Mouse (Mus musculus): ENCODE measurements around the gene Gm43517. TPM values are rescaled to one million over a fixed set of nuclear protein-coding genes. Genes with fewer than 3 reads are reported as not detected.

Gm43517 gene
- polyA plus RNA-seq, 1 experiment from 2014 or later: not detected

DNA sequence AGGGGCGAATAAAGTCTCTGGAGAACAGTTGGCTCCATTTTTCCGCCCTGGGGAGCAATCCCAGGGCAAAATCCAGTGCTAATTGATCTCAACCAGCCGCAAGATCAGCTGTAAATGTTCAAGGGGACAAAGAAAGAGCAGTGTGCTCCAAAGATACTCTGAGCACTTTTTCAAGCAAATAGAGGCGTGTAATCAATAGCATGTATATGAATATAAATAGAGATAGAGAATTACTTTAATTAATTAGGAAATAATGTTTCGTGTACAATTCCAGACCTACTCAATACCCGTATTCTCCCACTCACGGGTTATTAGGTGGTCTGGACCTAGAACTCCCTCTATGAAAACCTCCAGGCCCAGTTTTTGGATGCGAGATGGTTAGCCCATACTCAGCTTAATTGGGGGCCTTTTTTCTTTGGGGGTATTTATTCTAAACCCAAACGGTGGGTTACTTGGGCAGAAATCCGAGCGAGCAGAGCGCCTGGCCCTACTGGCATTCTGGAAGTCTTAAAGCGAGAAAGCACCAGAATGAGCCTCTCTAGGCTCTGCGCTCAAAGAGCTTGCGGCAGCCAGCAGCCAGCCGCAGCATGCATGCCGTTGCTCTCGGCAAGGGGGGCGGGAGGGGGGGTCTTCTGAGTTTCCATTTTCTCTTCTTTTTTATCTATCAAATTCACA, 8.5 kb upstream of the Gm43517 start:
- no peaks in the 10 kb centered on the region for H3K4me1 ChIP-seq (ENCODE audit: control insufficient read depth, insufficient read depth, low read length)

DNA sequence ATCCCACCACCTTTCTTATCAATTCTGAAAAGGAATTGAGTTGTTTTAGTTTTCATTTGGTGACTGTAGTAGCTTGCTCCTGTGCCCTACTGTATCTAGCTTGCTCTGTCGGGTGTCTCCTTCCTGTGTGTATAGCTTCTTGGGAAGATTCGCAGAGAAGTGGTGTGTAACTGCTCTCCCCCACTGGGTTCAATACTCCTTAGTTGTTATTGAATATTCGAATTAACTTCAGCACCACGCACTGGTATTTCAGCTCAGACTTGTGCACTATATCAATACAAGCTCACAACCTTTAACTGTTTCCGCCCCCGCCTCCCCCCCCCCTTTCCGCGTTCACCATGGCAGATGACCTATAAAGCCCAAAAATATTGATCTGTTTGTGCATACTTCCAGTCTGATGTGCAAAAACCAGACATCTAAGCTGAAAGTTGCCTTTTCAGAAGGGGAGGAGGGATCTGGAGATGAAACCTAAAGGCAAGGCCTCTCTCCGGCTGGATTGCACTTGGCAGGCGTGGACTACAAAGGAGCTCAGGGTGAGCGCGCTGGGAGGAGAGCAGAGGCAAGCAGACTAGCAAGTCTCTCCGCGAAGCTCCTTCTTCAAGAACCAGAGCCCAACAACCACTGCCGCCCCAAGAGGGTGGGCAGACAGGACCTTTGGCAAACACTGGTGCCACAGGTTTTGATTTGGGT, 7.5 kb upstream of the Gm43517 start:
- no peak overlapping the region for H3K27ac ChIP-seq (ENCODE audit: low read depth, low read length)
- no peak overlapping the region for H3K4me3 ChIP-seq (ENCODE audit: low read length)
- no peaks in the 10 kb centered on the region for H3K4me1 ChIP-seq (ENCODE audit: control insufficient read depth, insufficient read depth, low read length)
- ATAC-seq (ENCODE audit: low FRiP score, low TSS enrichment): no peak; the same call in 1 of the 2 replicates
- no peak overlapping the region for H3K9ac ChIP-seq (ENCODE audit: low read depth, low read length)
- no peaks in the 10 kb centered on the region for H3K36me3 ChIP-seq (ENCODE audit: control insufficient read depth, insufficient read depth, low read length)
- peaks cover 98% of the 10 kb centered on the region for H3K27me3 ChIP-seq (ENCODE audit: control insufficient read depth, insufficient read depth, low read length)
- H3K9me3 ChIP-seq (ENCODE audit: control insufficient read depth, low read length): no peaks in the 10 kb centered on the region
- under 1% methylated on average over 15 of the region's 15 CpGs for WGBS
- H3K4me2 ChIP-seq (replicated peaks; ENCODE audit: low read depth, low read length): no peak overlapping the region

More for the DNA sequence above, 8.5 kb upstream of the Gm43517 start:
- no peaks in the 10 kb centered on the region for H3K9me3 ChIP-seq (ENCODE audit: control insufficient read depth, low read length)
- no peak overlapping the region for H3K4me2 ChIP-seq (replicated peaks; ENCODE audit: low read depth, low read length)
- no peak for ATAC-seq (ENCODE audit: low FRiP score, low TSS enrichment)
- 0% methylated on average over 19 of the region's 19 CpGs for WGBS
- H3K27me3 ChIP-seq (ENCODE audit: control insufficient read depth, insufficient read depth, low read length): peaks cover 94% of the 10 kb centered on the region
- H3K27ac ChIP-seq (ENCODE audit: low read depth, low read length): no peak overlapping the region
- H3K36me3 ChIP-seq (ENCODE audit: control insufficient read depth, insufficient read depth, low read length): no peaks in the 10 kb centered on the region
- H3K4me3 ChIP-seq (ENCODE audit: low read length): no peak overlapping the region
- no peak overlapping the region for H3K9ac ChIP-seq (ENCODE audit: low read depth, low read length)

DNA sequence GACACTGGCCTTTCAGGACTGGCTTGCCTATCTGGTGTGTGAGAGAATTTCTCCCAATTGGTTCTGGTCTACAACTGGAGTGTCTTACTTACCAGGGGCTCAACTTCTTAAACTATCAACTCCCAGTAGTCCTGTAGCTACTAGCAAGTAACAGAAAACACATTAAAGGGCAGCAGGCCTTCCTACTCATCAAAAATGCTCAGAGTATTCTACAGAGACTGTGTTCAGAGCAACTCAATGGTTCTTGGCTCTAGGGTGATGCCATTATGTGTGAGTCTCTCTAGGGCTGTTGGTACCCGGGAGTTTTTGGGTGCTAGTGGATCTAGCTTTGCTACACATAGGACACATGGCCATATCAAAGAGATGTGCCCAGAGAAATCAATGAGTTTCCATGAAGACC, 6.1 kb upstream of the Gm43517 start:
- Histone ChIP-seq H3K36me3 (ENCODE audit: control insufficient read depth, insufficient read depth, low read length) (no peaks in the 10 kb centered on the region), H3K9ac (ENCODE audit: low read depth, low read length) (no peak overlapping the region), H3K4me1 (ENCODE audit: control insufficient read depth, insufficient read depth, low read length) (peaks cover 6% of the 10 kb centered on the region; the same call in 1 of the 2 replicates), H3K4me2 (replicated peaks; ENCODE audit: low read depth, low read length) (no peak overlapping the region), H3K27me3 (ENCODE audit: control insufficient read depth, insufficient read depth, low read length) (peaks cover 99% of the 10 kb centered on the region), H3K27ac (ENCODE audit: low read depth, low read length) (no peak overlapping the region), H3K9me3 (ENCODE audit: control insufficient read depth, low read length) (no peaks in the 10 kb centered on the region), H3K4me3 (ENCODE audit: low read length) (no peak overlapping the region)
- WGBS: 6% methylated on average over 1 of the region's 1 CpGs
- ATAC-seq (ENCODE audit: low FRiP score, low TSS enrichment): no peak

DNA sequence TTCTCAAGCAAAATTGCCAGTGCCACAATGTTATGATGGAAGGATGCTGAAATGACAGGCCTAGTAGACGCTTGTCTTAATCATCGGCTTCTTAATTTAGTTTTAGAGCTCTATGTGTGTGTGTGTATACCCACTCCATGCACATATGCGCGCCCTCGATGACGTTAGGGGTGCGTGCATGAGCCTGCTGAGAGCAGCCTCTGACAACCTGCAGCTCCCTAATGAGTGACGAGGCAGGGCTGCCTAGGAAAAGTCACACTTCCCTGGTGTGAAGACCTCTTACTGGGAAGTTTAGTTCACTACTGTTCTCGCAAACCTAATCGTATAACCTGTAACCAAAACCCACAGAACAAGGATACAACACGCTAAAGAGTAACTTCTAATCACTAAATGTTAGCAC, 5.5 kb upstream of the Gm43517 start:
- H3K27ac ChIP-seq (ENCODE audit: low read depth, low read length): no peak overlapping the region
- peaks cover 6% of the 10 kb centered on the region; the same call in 1 of the 2 replicates for H3K4me1 ChIP-seq (ENCODE audit: control insufficient read depth, insufficient read depth, low read length)
- H3K4me2 ChIP-seq (replicated peaks; ENCODE audit: low read depth, low read length): no peak overlapping the region
- no peaks in the 10 kb centered on the region for H3K9me3 ChIP-seq (ENCODE audit: control insufficient read depth, low read length)
- H3K9ac ChIP-seq (ENCODE audit: low read depth, low read length): no peak overlapping the region
- no peak overlapping the region for H3K4me3 ChIP-seq (ENCODE audit: low read length)
- WGBS: 4% methylated on average over 11 of the region's 11 CpGs
- ATAC-seq (ENCODE audit: low FRiP score, low TSS enrichment): no peak
- H3K36me3 ChIP-seq (ENCODE audit: control insufficient read depth, insufficient read depth, low read length): no peaks in the 10 kb centered on the region
- peaks cover 99% of the 10 kb centered on the region for H3K27me3 ChIP-seq (ENCODE audit: control insufficient read depth, insufficient read depth, low read length)

DNA sequence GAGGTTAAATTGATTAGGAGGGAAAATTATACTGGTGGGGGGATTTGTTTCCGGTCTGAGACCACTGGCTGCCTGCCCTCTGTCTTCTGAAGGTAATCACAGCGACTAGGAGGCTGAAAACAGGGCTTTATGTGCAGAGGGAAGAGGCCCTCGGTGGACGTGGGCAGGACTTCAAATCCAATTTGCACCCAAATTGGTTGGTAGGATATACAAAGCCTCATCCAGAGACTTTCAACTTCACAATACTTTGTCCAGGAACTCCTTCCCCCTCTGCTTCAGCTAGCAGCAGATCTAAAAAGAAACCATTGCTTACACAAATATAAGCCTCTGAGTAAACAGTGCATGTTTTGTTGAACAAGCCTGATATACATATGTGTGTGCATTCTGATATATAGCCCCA, 4.5 kb upstream of the Gm43517 start:
- Histone ChIP-seq H3K4me3 (ENCODE audit: low read length) (no peak overlapping the region), H3K36me3 (ENCODE audit: control insufficient read depth, insufficient read depth, low read length) (no peaks in the 10 kb centered on the region)
- WGBS: 0% methylated on average over 4 of the region's 4 CpGs

DNA sequence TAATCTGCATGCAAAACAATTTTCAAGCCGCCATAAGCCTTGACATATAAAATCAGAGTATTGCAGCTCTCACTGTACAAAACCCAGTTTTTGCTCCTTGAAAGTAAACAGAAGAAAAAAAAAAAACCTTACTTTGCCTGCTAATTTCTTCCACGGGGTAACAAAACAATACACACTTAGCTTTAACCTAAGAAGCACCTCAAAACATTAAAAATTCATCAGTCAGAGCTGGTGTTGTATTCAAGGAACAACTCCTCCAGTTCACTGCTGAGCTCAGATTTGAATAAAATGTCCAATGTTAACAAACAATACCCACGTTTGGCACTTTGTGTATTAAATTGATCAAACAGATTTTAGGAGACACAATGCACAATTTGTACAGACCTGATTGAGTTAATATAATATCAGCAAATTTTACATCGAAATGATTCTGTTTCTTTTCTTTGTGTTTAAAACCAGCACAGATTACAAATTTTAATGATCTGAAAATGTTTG, 3.9 kb upstream of the Gm43517 start:
- H3K27ac ChIP-seq (ENCODE audit: low read depth, low read length): no peak overlapping the region
- no peak overlapping the region for H3K4me3 ChIP-seq (ENCODE audit: low read length)
- no peaks in the 10 kb centered on the region for H3K36me3 ChIP-seq (ENCODE audit: control insufficient read depth, insufficient read depth, low read length)
- WGBS: 3% methylated on average over 4 of the region's 4 CpGs
- ATAC-seq (ENCODE audit: low FRiP score, low TSS enrichment): no peak
- H3K27me3 ChIP-seq (ENCODE audit: control insufficient read depth, insufficient read depth, low read length): peaks cover 99% of the 10 kb centered on the region
- no peak overlapping the region for H3K9ac ChIP-seq (ENCODE audit: low read depth, low read length)
- H3K4me2 ChIP-seq (replicated peaks; ENCODE audit: low read depth, low read length): no peak overlapping the region
- H3K9me3 ChIP-seq (ENCODE audit: control insufficient read depth, low read length): no peaks in the 10 kb centered on the region
- peaks cover 6% of the 10 kb centered on the region; the same call in 1 of the 2 replicates for H3K4me1 ChIP-seq (ENCODE audit: control insufficient read depth, insufficient read depth, low read length)

More for the DNA sequence above, 4.5 kb upstream of the Gm43517 start:
- H3K27me3 ChIP-seq (ENCODE audit: control insufficient read depth, insufficient read depth, low read length): peaks cover 99% of the 10 kb centered on the region
- no peaks in the 10 kb centered on the region for H3K9me3 ChIP-seq (ENCODE audit: control insufficient read depth, low read length)
- no peak for ATAC-seq (ENCODE audit: low FRiP score, low TSS enrichment)
- H3K9ac ChIP-seq (ENCODE audit: low read depth, low read length): no peak overlapping the region
- H3K4me2 ChIP-seq (replicated peaks; ENCODE audit: low read depth, low read length): no peak overlapping the region
- H3K27ac ChIP-seq (ENCODE audit: low read depth, low read length): no peak overlapping the region
- peaks cover 6% of the 10 kb centered on the region; the same call in 1 of the 2 replicates for H3K4me1 ChIP-seq (ENCODE audit: control insufficient read depth, insufficient read depth, low read length)

DNA sequence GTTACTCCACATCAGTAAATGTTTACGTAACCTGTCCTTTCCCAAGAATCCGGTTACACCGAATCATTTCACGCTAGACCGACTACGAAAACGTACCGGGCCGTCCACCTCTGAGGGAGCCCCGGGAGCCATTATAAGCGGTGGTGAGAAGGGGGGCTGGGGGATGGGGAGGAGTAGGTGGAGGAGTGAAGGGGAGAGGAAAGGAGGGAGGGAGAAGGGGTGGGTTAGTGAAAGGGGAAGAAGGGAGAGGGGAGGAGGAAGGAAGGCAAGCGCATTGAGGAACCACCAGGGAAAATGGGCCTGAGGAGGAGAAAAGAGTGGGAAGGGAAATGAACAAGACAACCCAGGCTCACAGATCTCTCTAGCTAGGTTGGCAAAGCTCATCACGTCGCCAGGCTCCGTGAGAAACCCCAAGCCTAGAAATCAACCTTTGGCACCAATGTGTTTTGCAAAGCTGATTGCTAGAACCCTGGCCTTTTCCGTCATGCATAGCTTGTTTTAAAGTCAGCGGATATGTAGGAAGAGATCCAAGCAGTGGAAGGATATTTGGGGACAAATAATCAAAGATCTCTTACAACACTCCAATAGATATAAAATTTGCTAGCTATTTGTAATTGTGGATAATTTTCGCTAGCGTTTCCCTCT, 3.1 kb upstream of the Gm43517 start:
- no peak overlapping the region for H3K4me3 ChIP-seq (ENCODE audit: low read length)
- peaks cover 99% of the 10 kb centered on the region for H3K27me3 ChIP-seq (ENCODE audit: control insufficient read depth, insufficient read depth, low read length)
- no peak overlapping the region for H3K9ac ChIP-seq (ENCODE audit: low read depth, low read length)
- no peak overlapping the region for H3K4me2 ChIP-seq (replicated peaks; ENCODE audit: low read depth, low read length)
- no peaks in the 10 kb centered on the region for H3K9me3 ChIP-seq (ENCODE audit: control insufficient read depth, low read length)
- H3K27ac ChIP-seq (ENCODE audit: low read depth, low read length): no peak overlapping the region
- whole genome bisulfite sequencing: under 1% methylated on average over 19 of the region's 19 CpGs
- H3K36me3 ChIP-seq (ENCODE audit: control insufficient read depth, insufficient read depth, low read length): no peaks in the 10 kb centered on the region
- no peak for ATAC-seq (ENCODE audit: low FRiP score, low TSS enrichment)
- H3K4me1 ChIP-seq (ENCODE audit: control insufficient read depth, insufficient read depth, low read length): peaks cover 6% of the 10 kb centered on the region; the same call in 1 of the 2 replicates

DNA sequence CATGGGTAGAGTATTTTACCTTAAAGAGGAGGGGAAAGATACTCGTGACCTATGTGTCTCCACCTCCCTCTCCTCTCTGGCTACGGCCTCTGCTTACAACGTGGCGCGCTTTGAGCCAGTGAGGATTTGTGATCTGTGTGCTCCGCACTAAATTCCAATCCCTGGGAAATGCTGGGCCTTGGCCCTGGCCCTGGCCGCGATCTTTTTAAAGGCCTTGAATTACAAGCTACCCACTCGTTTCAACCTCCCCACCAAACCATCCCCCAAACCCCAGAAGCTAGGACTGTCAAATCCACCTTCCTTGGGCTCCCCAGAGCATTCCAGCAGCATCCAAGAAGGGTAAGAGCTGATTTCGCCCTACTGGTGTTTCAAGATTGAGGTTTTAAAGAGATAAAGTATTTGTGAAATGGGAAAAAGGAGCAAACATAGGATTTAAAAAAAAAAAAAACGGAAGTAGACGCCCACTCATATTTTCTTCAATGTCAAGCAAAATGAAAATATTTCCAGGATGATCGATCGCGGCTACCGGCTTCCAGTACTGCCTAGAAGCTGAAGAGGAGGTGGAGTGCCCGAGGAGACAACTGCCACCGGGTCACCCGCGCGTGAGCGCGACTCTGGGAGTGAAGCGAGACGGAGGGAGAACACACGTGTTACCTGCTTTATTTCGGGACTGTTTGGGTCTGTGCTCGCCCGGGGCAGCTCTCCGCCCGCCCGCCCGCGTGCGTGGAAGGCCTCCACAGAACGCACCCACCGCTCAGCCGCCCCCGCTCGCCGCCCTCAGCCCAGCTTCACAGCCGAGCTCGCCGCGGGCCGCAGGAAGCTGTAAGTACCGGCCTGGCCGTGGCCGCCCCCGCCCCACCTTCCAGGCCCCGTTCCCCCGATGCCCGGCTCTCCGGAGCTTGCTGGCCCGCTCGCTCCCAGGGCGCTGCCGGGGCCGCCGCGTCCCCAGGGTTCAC, 2.1 kb upstream of the Gm43517 start, which contains the start of gene Foxg1:
Gene Foxg1 (plus strand): TSS at position 96 of the 956 bp plus-strand sequence.
- WGBS: under 1% methylated on average over 55 of the region's 61 CpGs
- ATAC-seq (ENCODE audit: low FRiP score, low TSS enrichment): peak; percentile 46

More for the DNA sequence above, 2.1 kb upstream of the Gm43517 start, which contains the start of gene Foxg1:
- Histone ChIP-seq H3K9ac (ENCODE audit: low read depth, low read length) (no peak within 1 kb of the TSS), H3K4me3 (ENCODE audit: low read length) (peak within 1 kb of the TSS; percentile 31), H3K4me1 (ENCODE audit: control insufficient read depth, insufficient read depth, low read length) (peaks cover 6% of the 10 kb centered on the region; the same call in 1 of the 2 replicates), H3K36me3 (ENCODE audit: control insufficient read depth, insufficient read depth, low read length) (no peaks in the 10 kb centered on the region), H3K27me3 (ENCODE audit: control insufficient read depth, insufficient read depth, low read length) (peaks cover 91% of the 10 kb centered on the region), H3K4me2 (replicated peaks; ENCODE audit: low read depth, low read length) (peak within 1 kb of the TSS; percentile 44), H3K27ac (ENCODE audit: low read depth, low read length) (no peak within 1 kb of the TSS), H3K9me3 (ENCODE audit: control insufficient read depth, low read length) (no peaks in the 10 kb centered on the region)
